Mouse (Mus musculus) testis, adult 2 months (tissue): ENCODE measurements at regions not wholly inside any gene's neighbourhood (a gene's known extent, or its start where the extent isn't known, plus 50 kb on each side); places are given as distances from the start of the nearest gene placed in this dataset.

Experiments
- CTCF ChIP-seq: fragments of 200-500 bp; IDR thresholded peaks from 2 replicates; pipeline ENCODE4 v1.5.1; 2012; ENCODE audit warnings: low read depth, mild to moderate bottlenecking, inconsistent platforms, low read length, moderate library complexity; ENCODE audit not compliant: control insufficient read depth, insufficient read depth, insufficient replicate concordance
- POLR2A ChIP-seq: fragments of 200-500 bp; IDR thresholded peaks from 2 replicates; pipeline ENCODE4 v1.6.1; 2012; ENCODE audit warnings: low read depth, mild to moderate bottlenecking, inconsistent platforms, low read length, moderate library complexity; ENCODE audit not compliant: control insufficient read depth

DNA sequence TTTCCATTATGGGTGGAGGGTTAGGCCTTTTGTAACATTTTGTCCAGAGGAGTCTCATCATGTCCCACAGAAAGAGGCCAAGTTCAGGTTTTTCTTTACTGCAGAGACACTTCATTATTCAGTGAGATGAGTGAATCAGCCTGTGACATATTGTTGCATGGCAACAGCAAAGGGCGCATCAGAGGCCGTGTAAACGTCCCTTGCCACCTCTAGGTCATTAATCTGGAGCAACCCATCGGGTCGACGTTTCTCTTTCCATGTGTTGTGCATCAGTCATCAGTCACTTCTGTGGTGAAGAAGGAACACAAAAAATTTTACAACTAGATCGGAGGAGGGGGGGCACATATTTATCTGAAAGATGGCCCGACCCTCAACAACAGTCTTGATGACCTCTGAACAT is 519.3 kb upstream of the Gm26657 start:
- TF ChIP-seq CTCF: no peak
- no peak for TF ChIP-seq POLR2A
